Mouse (Mus musculus) spleen, adult 2 months (tissue): ENCODE measurements around the gene Cox17. TPM values are rescaled to one million over a fixed set of nuclear protein-coding genes. Genes with fewer than 3 reads are reported as not detected.

Experiments used
- DNase-seq, 2 experiments: peaks; one replicate each; pipeline versions ENCODE4 v3.0.0 to v3.0.0-alpha.2; 2012 to 2021; ENCODE audit warnings: low spot score in 2 of 2, low read depth in 1 of 2
- H3K27ac ChIP-seq: fragments of 200-500 bp; 2 replicates; pipeline ENCODE4 v1.5.1; 2012; ENCODE audit warnings: low read length, inconsistent platforms; ENCODE audit not compliant: insufficient read depth
- H3K27me3 ChIP-seq: fragments of 200-500 bp; 2 replicates; pipeline ENCODE4 v1.6.1; 2012; ENCODE audit warnings: mild to moderate bottlenecking, moderate library complexity, low read length, inconsistent platforms; ENCODE audit not compliant: control insufficient read depth, insufficient read depth
- H3K36me3 ChIP-seq: fragments of 200-500 bp; 2 replicates; pipeline ENCODE4 v1.6.1; 2012; ENCODE audit warnings: mild to moderate bottlenecking, low read length, inconsistent platforms; ENCODE audit not compliant: control insufficient read depth, insufficient read depth
- H3K4me1 ChIP-seq: fragments of 200-500 bp; 2 replicates; pipeline ENCODE4 v1.6.1; 2011; ENCODE audit warnings: inconsistent platforms; ENCODE audit not compliant: control insufficient read depth, insufficient read depth, insufficient read length
- H3K4me3 ChIP-seq: fragments of 200-500 bp; 2 replicates; pipeline ENCODE4 v1.5.1; 2011; ENCODE audit warnings: mild to moderate bottlenecking, inconsistent platforms; ENCODE audit not compliant: insufficient read depth, insufficient read length; ENCODE audit errors: extremely low read depth
- CTCF ChIP-seq: fragments of 200-500 bp; IDR thresholded peaks from 2 replicates; pipeline ENCODE4 v1.5.1; 2011; ENCODE audit warnings: mild to moderate bottlenecking, inconsistent platforms; ENCODE audit not compliant: insufficient read depth, insufficient read length, insufficient replicate concordance; ENCODE audit errors: extremely low read depth
- POLR2A ChIP-seq: fragments of 200-500 bp; IDR thresholded peaks from 2 replicates; pipeline ENCODE4 v1.6.1; 2011; ENCODE audit warnings: low read depth, low read length, inconsistent platforms
- whole genome bisulfite sequencing: fragments of 180-500 bp; shearing (Covaris S2); methylation state at CpG from one replicate; pipeline ENCODE4 v1.1.7; 2018; 5-methylcytosine and 5-hydroxymethylcytosine counted together
- polyA plus RNA-seq: library from polyadenylated mRNA; depleted of rRNA; stranded (reverse); fragments of >200 nt; gene quantifications from 2 replicates; pipeline ENCODE4 v1.2.3, GENCODE M21; 2012

Gene Cox17
- polyA plus RNA-seq, 1 experiment = 26.6 TPM

DNA sequence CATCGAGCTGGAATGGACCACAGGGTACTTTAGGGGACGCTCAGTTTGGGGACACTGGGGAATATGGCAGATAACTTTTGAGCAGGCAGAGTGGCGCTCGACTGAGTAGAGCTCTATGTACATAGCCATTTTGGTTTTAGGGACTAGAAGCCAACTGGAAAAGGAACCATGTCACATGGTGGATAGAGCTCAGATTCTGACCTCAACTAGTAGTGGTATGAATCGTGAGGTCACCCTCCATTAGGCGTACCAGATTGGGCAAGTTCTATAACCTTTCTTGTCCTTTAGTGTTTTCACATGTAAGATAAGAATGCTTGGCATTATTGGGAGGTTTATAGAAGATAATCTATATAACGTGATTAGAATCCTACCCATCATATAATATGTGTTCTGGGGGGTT, 43.5 kb downstream of the Cox17 start:
- 87% methylated on average over 7 of the region's 7 CpGs for WGBS
- DNase-seq = no peak
- no peak overlapping the region for H3K27ac ChIP-seq
- no peaks in the 10 kb centered on the region for H3K27me3 ChIP-seq
- TF ChIP-seq CTCF (no peak), POLR2A (no peak)
- H3K4me1 ChIP-seq = no peaks in the 10 kb centered on the region
- H3K36me3 ChIP-seq = no peaks in the 10 kb centered on the region
- no peak overlapping the region for H3K4me3 ChIP-seq

DNA sequence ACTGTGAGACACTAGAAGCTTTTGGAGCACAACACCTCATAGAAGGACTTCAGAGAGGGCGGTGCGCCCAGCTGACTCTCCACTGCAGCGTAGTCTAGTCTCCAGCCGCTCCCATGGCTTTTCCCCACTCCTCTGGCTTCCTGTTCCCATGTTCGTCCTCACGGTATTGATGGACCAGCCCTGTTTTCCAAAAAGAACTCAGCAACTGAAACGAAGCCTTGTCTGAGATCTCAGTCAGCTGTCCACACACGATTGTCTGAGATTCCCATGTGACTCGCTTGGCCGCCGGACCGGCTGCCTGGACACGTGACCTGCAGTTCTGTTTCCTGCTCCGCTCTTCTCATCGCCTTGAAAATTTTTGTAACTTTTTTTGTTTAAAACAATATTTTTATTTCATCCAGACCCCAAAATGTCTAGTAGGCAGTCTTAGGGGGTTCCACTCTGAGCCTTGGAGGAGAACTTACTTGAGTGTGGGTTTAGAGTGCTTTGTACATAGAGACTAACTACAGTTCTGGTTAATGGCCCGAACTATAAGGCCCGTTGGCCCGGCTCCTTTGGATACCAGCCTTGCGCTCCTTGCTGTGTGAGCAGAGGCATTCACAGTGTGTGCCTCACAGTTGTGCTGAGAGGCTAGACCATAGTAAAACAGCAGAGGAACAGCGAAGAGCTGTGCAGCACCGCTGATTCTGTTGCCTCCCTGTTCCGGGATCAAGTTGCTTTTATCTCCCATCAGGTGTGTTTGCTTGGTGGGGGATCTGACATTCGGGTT, 45.5 kb downstream of the Cox17 start:
- Histone ChIP-seq H3K36me3 (no peaks in the 10 kb centered on the region), H3K27me3 (no peaks in the 10 kb centered on the region), H3K27ac (no peak overlapping the region), H3K4me3 (no peak overlapping the region), H3K4me1 (peaks cover 5% of the 10 kb centered on the region; the same call in 1 of the 2 replicates)
- TF ChIP-seq CTCF (no peak), POLR2A (no peak)
- 89% methylated on average over 23 of the region's 23 CpGs for WGBS
- no peak for DNase-seq

DNA sequence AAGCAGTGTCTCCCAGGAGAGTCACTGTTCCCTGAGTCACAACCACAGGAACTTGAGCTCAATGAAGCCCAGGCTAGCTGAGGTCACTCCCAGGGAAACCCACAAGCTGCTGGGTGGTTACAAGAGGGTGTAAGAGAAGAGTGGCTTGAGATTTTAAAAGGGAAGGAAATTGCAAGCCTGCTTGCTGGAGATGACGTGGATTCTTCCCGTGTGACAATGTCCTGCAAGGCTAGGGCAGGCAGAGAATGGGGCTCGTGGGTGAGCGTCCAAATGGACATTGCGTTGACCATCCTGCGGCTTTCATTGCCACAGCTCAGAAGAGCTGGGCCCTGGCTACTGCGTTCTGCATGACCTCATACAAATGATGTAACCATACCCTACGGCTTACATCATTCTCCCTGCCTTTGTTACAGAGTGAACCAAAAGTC, 47.4 kb downstream of the Cox17 start:
- no peak overlapping the region for H3K27ac ChIP-seq
- no peaks in the 10 kb centered on the region for H3K36me3 ChIP-seq
- TF ChIP-seq CTCF (no peak), POLR2A (no peak)
- peaks cover 7% of the 10 kb centered on the region; the same call in 1 of the 2 replicates for H3K4me1 ChIP-seq
- 66% methylated on average over 8 of the region's 8 CpGs for WGBS
- H3K4me3 ChIP-seq = no peak overlapping the region
- DNase-seq = no peak
- H3K27me3 ChIP-seq = no peaks in the 10 kb centered on the region

DNA sequence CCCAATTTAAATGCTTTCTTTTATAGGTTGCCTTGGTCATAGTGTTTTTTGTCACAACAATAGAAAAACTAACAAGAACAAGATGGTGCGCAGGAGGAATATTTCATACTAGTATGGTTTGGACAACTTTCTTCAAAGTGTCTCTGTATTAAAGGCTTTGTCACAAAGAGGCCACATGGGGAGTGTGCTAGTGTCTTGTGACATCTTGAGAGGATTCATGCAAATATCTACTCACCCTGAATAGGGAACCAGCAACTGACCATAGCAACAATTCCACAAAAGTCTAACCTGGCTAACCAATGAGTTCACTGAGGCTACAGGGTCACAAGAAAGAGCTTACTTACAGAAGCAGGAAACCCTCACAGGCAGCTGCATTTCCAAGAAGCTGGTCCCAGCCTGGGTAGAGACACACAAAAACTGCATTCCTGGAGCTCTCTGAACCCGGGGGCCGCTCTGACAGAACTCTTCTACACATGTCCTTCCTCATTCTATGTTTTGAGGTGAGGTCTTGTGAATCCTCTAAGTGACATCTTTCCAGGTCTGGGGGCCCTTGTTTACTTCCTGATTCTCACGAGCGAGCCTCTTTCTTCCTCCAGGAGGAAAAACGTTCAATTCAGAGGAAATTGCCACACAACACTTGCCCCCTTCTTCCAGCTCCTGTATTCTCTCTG, 48.4 kb downstream of the Cox17 start:
- 35% methylated on average over 6 of the region's 6 CpGs for WGBS
- no peaks in the 10 kb centered on the region for H3K27me3 ChIP-seq
- H3K4me1 ChIP-seq = peaks cover 14% of the 10 kb centered on the region; the same call in 1 of the 2 replicates

DNA sequence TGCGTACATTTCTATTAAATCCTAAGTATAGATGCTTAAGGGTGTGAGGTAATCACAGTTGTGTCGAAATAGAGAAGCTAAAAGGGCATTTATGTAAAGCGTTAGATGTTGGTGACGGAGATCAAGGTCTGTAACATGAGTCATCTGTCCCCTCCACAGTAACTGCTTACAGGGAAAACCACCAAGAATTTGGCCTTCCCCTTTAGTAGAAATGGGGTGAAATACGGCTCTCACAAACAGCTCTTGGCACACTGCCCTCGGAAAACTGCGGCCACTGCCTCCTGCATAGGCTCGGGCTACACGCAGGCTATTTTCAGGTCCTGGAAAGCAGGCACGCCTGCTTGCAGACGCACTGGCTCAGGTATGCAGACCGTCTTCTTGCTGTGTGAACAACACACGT, 49.4 kb downstream of the Cox17 start:
- DNase-seq = no peak
- Histone ChIP-seq H3K27ac (peak overlapping the region; percentile 20; the same call in 1 of the 2 replicates), H3K36me3 (no peaks in the 10 kb centered on the region), H3K4me3 (no peak overlapping the region), H3K4me1 (peaks cover 14% of the 10 kb centered on the region; the same call in 1 of the 2 replicates), H3K27me3 (no peaks in the 10 kb centered on the region)
- WGBS = 19% methylated on average over 13 of the region's 13 CpGs
- TF ChIP-seq POLR2A (no peak), CTCF (no peak)

More for the DNA sequence above, 48.4 kb downstream of the Cox17 start:
- Histone ChIP-seq H3K36me3 (no peaks in the 10 kb centered on the region), H3K4me3 (no peak overlapping the region), H3K27ac (no peak overlapping the region)
- DNase-seq = no peak
- TF ChIP-seq POLR2A (no peak), CTCF (no peak)

DNA sequence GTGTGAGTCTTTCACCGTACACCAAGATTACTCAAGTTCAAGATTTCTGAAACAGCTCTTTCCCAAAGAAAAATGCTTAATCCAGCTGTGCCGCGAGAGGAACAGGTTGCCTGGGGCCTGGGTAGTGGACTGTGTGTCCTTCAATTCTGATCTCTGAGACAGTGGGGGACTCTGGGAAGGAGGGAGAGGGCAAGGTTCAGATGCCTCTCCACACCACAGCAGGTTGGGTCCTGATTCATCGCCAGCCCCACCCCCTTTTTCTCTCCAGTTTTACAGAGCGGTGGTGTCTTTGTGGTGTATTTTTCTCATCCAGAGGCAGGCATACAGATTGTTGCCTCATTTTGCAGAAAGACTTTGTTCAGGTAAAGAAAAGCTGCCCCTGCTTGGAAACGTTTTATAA, 51.5 kb downstream of the Cox17 start:
- no peak overlapping the region for H3K4me3 ChIP-seq
- H3K27ac ChIP-seq = no peak overlapping the region
- DNase-seq = no peak
- 95% methylated on average over 6 of the region's 6 CpGs for WGBS
- H3K36me3 ChIP-seq = no peaks in the 10 kb centered on the region
- TF ChIP-seq CTCF = no peak
- TF ChIP-seq POLR2A = no peak
- H3K27me3 ChIP-seq = no peaks in the 10 kb centered on the region
- H3K4me1 ChIP-seq = peaks cover 16% of the 10 kb centered on the region; the same call in 1 of the 2 replicates
